20 mouse cellular contexts compared by ENCODE assay signal in genomic region chr8:46569659-46570441, GRCm38 (mm10). TPM values are rescaled to one million over a fixed set of nuclear protein-coding genes. Genes with fewer than 3 reads are reported as not detected.
DNase-seq lines count a peak whose midpoint lies in the region; ATAC-seq and TF ChIP-seq lines count a peak whose summit lies in the region.
"Had no signal": no experiment of that assay in that cellular context is flagged by ENCODE, and none has a peak within 500 bp of the region (broad histone marks: within the 10 kb centered on the region; RNA-seq: fewer than 3 reads in every experiment).

No protein-coding gene starts in this region.

- no peaks in the 10 kb centered on the region for H3K27me3 ChIP-seq in heart, embryonic 12.5 days (replicated peaks)
- no peaks in the 10 kb centered on the region for H3K27me3 ChIP-seq in lung, postnatal 0 days (replicated peaks; ENCODE audit: insufficient read depth, low read length)
- H3K27me3 ChIP-seq in stomach, embryonic 16.5 days (ENCODE audit: control insufficient read depth, insufficient read depth, low read length) = no peaks in the 10 kb centered on the region
- no peaks in the 10 kb centered on the region for H3K27me3 ChIP-seq in forebrain, postnatal 0 days (ENCODE audit: insufficient read depth, low read length)
- H3K27me3 ChIP-seq: embryonic facial prominence, embryonic 13.5 days; hindbrain, embryonic 12.5 days; limb, embryonic 15.5 days; midbrain, embryonic 13.5 days had no signal

- TF ChIP-seq EP300 in lung, postnatal 0 days (IDR thresholded peaks at IDR 0.05) = peak; percentile 45; the same call in 1 of the 2 replicates

- DNase-seq in heart, adult 8-10 months (ENCODE audit: low spot score) = no peak
- DNase-seq in thymus, postnatal 36 days = peak; percentile 11 to 16
- DNase-seq in thymus, postnatal 10 days (ENCODE audit: low spot score in 2 of 2) = no peak
- peak; percentile 65 for DNase-seq in lung, postnatal 0 days (ENCODE audit: low spot score)
- DNase-seq in forebrain, postnatal 0 days = no peak
- DNase-seq in frontal cortex, postnatal 10 days (ENCODE audit: low spot score in 2 of 2) = no peak
- DNase-seq: cerebellum, adult 11 months; kidney, adult 11 months; kidney, postnatal 14 days; layer of hippocampus, adult 9-11 months; liver, postnatal 0 days; right cerebral cortex, postnatal 25 days had no signal

- no peak overlapping the region for H3K9ac ChIP-seq in heart, embryonic 12.5 days
- H3K9ac ChIP-seq in lung, postnatal 0 days (replicated peaks; ENCODE audit: low read depth) = no peak overlapping the region
- H3K9ac ChIP-seq in stomach, embryonic 16.5 days (ENCODE audit: low read length) = no peak overlapping the region
- no peak overlapping the region for H3K9ac ChIP-seq in forebrain, postnatal 0 days
- H3K9ac ChIP-seq: embryonic facial prominence, embryonic 13.5 days; hindbrain, embryonic 12.5 days; limb, embryonic 15.5 days; liver, postnatal 0 days; midbrain, embryonic 13.5 days had no signal

- no peaks in the 10 kb centered on the region for H3K9me3 ChIP-seq in heart, embryonic 12.5 days (replicated peaks)
- no peaks in the 10 kb centered on the region for H3K9me3 ChIP-seq in lung, postnatal 0 days (ENCODE audit: low read length)
- no peaks in the 10 kb centered on the region for H3K9me3 ChIP-seq in stomach, embryonic 16.5 days (replicated peaks; ENCODE audit: control insufficient read depth, low read length)
- no peaks in the 10 kb centered on the region for H3K9me3 ChIP-seq in forebrain, postnatal 0 days (ENCODE audit: low read length)
- H3K9me3 ChIP-seq: embryonic facial prominence, embryonic 13.5 days; forebrain, embryonic 10.5 days; hindbrain, embryonic 12.5 days; limb, embryonic 15.5 days; midbrain, embryonic 13.5 days had no signal

- WGBS in heart, embryonic 12.5 days = 86% methylated on average over 19 of the region's 19 CpGs
- WGBS in lung, postnatal 0 days = 48% methylated on average over 19 of the region's 19 CpGs
- WGBS in stomach, embryonic 16.5 days = 67% methylated on average over 19 of the region's 19 CpGs
- 84% methylated on average over 19 of the region's 19 CpGs for WGBS in forebrain, postnatal 0 days

- no peak overlapping the region for H3K4me3 ChIP-seq in heart, embryonic 12.5 days
- H3K4me3 ChIP-seq in lung, postnatal 0 days (ENCODE audit: low read depth, low read length) = no peak overlapping the region
- H3K4me3 ChIP-seq in stomach, embryonic 16.5 days (replicated peaks; ENCODE audit: low read length) = no peak overlapping the region
- no peak overlapping the region for H3K4me3 ChIP-seq in forebrain, postnatal 0 days (ENCODE audit: low read depth, low read length)
- H3K4me3 ChIP-seq: embryonic facial prominence, embryonic 13.5 days; forebrain, embryonic 10.5 days; hindbrain, embryonic 12.5 days; limb, embryonic 15.5 days; midbrain, embryonic 13.5 days; myocyte had no signal

- H3K36me3 ChIP-seq in heart, embryonic 12.5 days = peaks cover 33% of the 10 kb centered on the region
- no peaks in the 10 kb centered on the region for H3K36me3 ChIP-seq in lung, postnatal 0 days (ENCODE audit: insufficient read depth, low read length)
- H3K36me3 ChIP-seq in stomach, embryonic 16.5 days (ENCODE audit: control insufficient read depth, insufficient read depth, low read length) = no peaks in the 10 kb centered on the region
- no peaks in the 10 kb centered on the region for H3K36me3 ChIP-seq in forebrain, postnatal 0 days (ENCODE audit: insufficient read depth)

- H3K27ac ChIP-seq in heart, embryonic 12.5 days (ENCODE audit: poor library complexity, severe bottlenecking) = 0 out of 2 replicates have a peak overlapping the region, but pooled peaks have one; percentile 0
- H3K27ac ChIP-seq in lung, postnatal 0 days (ENCODE audit: low read length) = peak overlapping the region; percentile 45; the same call in 1 of the 2 replicates
- 0 out of 2 replicates have a peak overlapping the region, but pooled peaks have one; percentile 62 for H3K27ac ChIP-seq in stomach, embryonic 16.5 days (ENCODE audit: low read length)
- no peak overlapping the region for H3K27ac ChIP-seq in forebrain, postnatal 0 days (ENCODE audit: low read depth, low read length)
- H3K27ac ChIP-seq: embryonic facial prominence, embryonic 13.5 days; forebrain, embryonic 10.5 days; hindbrain, embryonic 12.5 days; limb, embryonic 15.5 days; midbrain, embryonic 13.5 days had no signal

- no peaks in the 10 kb centered on the region for H3K4me1 ChIP-seq in heart, embryonic 12.5 days (replicated peaks)
- H3K4me1 ChIP-seq in lung, postnatal 0 days (ENCODE audit: insufficient read depth, low read depth, low read length) = peaks cover 7% of the 10 kb centered on the region; the same call in 1 of the 2 replicates
- no peaks in the 10 kb centered on the region for H3K4me1 ChIP-seq in stomach, embryonic 16.5 days (ENCODE audit: control insufficient read depth, insufficient read depth, low read length)
- no peaks in the 10 kb centered on the region for H3K4me1 ChIP-seq in forebrain, postnatal 0 days (ENCODE audit: insufficient read depth)
- H3K4me1 ChIP-seq: embryonic facial prominence, embryonic 13.5 days; forebrain, embryonic 10.5 days; hindbrain, embryonic 12.5 days; limb, embryonic 15.5 days; midbrain, embryonic 13.5 days had no signal

- H3K4me2 ChIP-seq in heart, embryonic 12.5 days = no peak overlapping the region
- no peak overlapping the region for H3K4me2 ChIP-seq in lung, postnatal 0 days (replicated peaks; ENCODE audit: low read depth, low read length)
- H3K4me2 ChIP-seq in stomach, embryonic 16.5 days (ENCODE audit: low read depth, low read length) = no peak overlapping the region
- no peak overlapping the region for H3K4me2 ChIP-seq in forebrain, postnatal 0 days (ENCODE audit: low read depth)
- H3K4me2 ChIP-seq: embryonic facial prominence, embryonic 13.5 days; hindbrain, embryonic 12.5 days; limb, embryonic 15.5 days; midbrain, embryonic 13.5 days had no signal

- TF ChIP-seq CTCF in lung, postnatal 0 days (IDR thresholded peaks at IDR 0.05) = peak; percentile 41
- TF ChIP-seq CTCF in forebrain, postnatal 0 days (IDR thresholded peaks at IDR 0.05; ENCODE audit: low read depth) = no peak

- peak; percentile 58 for ATAC-seq in heart, embryonic 12.5 days (ENCODE audit: insufficient number of reproducible peaks, low FRiP score)
- ATAC-seq in lung, postnatal 0 days = peak; percentile 65
- peak; percentile 34; the same call in 1 of the 2 replicates for ATAC-seq in stomach, embryonic 16.5 days (ENCODE audit: insufficient read depth, low FRiP score)
- ATAC-seq in forebrain, postnatal 0 days = no peak
- ATAC-seq: liver, postnatal 0 days; midbrain, embryonic 13.5 days had no signal

RNA-seq across cellular contexts. Expression of gene Cenpu, which starts 18.0 kb away (rescaled TPM):
- polyA plus RNA-seq in heart, embryonic 12.5 days (2016; fragmentation: Nextera tagmentation; extraction: Ambion mirVana) = 10.7 and 12.6 TPM in 2 replicates
- 1 to 10 TPM in 2 of 4 experiments, under 1 TPM in 2; 0.65 to 1.1 (median 0.96) TPM for total RNA-seq in heart, adult 8-10 months (2022)
- 6.1 and 6.9 TPM in 2 replicates for polyA plus RNA-seq in lung, postnatal 0 days (2015; fragmentation: Nextera tagmentation; extraction: Ambion mirVana)
- 11.2 and 15.1 TPM in 2 replicates for polyA plus RNA-seq in stomach, embryonic 16.5 days (2015; fragmentation: Nextera tagmentation; extraction: Ambion mirVana)
- 10.1 and 11.5 TPM in 2 replicates for total RNA-seq in forebrain, postnatal 0 days (2014; rRNA removed)
- polyA plus RNA-seq in forebrain, postnatal 0 days (2015; fragmentation: Nextera tagmentation; extraction: Ambion mirVana) = 7.3 and 8.3 TPM in 2 replicates

RNA-seq across cellular contexts. Expression of gene Primpol, which starts 47.2 kb away (rescaled TPM):
- polyA plus RNA-seq in heart, embryonic 12.5 days (2016; fragmentation: Nextera tagmentation; extraction: Ambion mirVana) = 11.2 and 14.2 TPM in 2 replicates
- total RNA-seq in heart, adult 8-10 months (2022) = 1 to 10 TPM; 1.4 to 2.0 (median 1.7) TPM
- polyA plus RNA-seq in lung, postnatal 0 days (2015; fragmentation: Nextera tagmentation; extraction: Ambion mirVana) = 3.7 and 4.8 TPM in 2 replicates
- 13.1 and 14.6 TPM in 2 replicates for polyA plus RNA-seq in stomach, embryonic 16.5 days (2015; fragmentation: Nextera tagmentation; extraction: Ambion mirVana)
- 5.4 and 6.1 TPM in 2 replicates for total RNA-seq in forebrain, postnatal 0 days (2014; rRNA removed)
- polyA plus RNA-seq in forebrain, postnatal 0 days (2015; fragmentation: Nextera tagmentation; extraction: Ambion mirVana) = 2.7 and 3.8 TPM in 2 replicates

RNA-seq across cellular contexts. Expression of gene Casp3, which starts 47.2 kb away (rescaled TPM):
- polyA plus RNA-seq in heart, embryonic 12.5 days (2016; fragmentation: Nextera tagmentation; extraction: Ambion mirVana) = 59.1 and 62.4 TPM in 2 replicates
- total RNA-seq in heart, adult 8-10 months (2022) = 1 to 10 TPM; 1.8 to 3.7 (median 2.3) TPM
- polyA plus RNA-seq in lung, postnatal 0 days (2015; fragmentation: Nextera tagmentation; extraction: Ambion mirVana) = 27.4 and 27.6 TPM in 2 replicates
- polyA plus RNA-seq in stomach, embryonic 16.5 days (2015; fragmentation: Nextera tagmentation; extraction: Ambion mirVana) = 59.8 and 65.4 TPM in 2 replicates
- 232 and 251 TPM in 2 replicates for total RNA-seq in forebrain, postnatal 0 days (2014; rRNA removed)
- polyA plus RNA-seq in forebrain, postnatal 0 days (2015; fragmentation: Nextera tagmentation; extraction: Ambion mirVana) = 271 and 275 TPM in 2 replicates

Comparison
In these comparisons a context has a peak if more than half of its experiments do, and no peak if none do; other contexts are left out.
1. DNase-seq: peak in thymus, postnatal 36 days (2 of 2) and lung, postnatal 0 days (single experiment); none in heart, adult 8-10 months (single experiment), thymus, postnatal 10 days (0 of 2), forebrain, postnatal 0 days (single experiment) and frontal cortex, postnatal 10 days (0 of 2).